Mouse (Mus musculus) neural tube, embryonic 12.5 days (tissue): ENCODE measurements around the gene Pdk2. TPM values are rescaled to one million over a fixed set of nuclear protein-coding genes. Genes with fewer than 3 reads are reported as not detected.

Experiments used
- ATAC-seq: fragments of 200-750 bp; cut with Nextera tagmentation; 2 replicates; pipeline ENCODE4 v1.8.0; 2017; ENCODE audit warnings: low read depth, mild to moderate bottlenecking, moderate TSS enrichment, moderate library complexity; ENCODE audit not compliant: low FRiP score
- H3K27ac ChIP-seq: fragments of 300-500 bp; sonication (generic); 2 replicates; pipeline ENCODE4 v1.5.1; 2016
- H3K27me3 ChIP-seq: fragments of 300-500 bp; sonication (generic); replicated peaks from 2 replicates; pipeline ENCODE4 v1.6.1; 2016; ENCODE audit warnings: mild to moderate bottlenecking
- H3K36me3 ChIP-seq: fragments of 300-500 bp; sonication (generic); 2 replicates; pipeline ENCODE4 v1.6.1; 2016; ENCODE audit warnings: mild to moderate bottlenecking
- H3K4me1 ChIP-seq: fragments of 300-500 bp; sonication (generic); 2 replicates; pipeline ENCODE4 v1.6.1; 2016
- H3K4me2 ChIP-seq: fragments of 300-500 bp; sonication (generic); replicated peaks from 2 replicates; pipeline ENCODE4 v1.6.1; 2016; ENCODE audit warnings: mild to moderate bottlenecking
- H3K4me3 ChIP-seq: fragments of 300-500 bp; sonication (generic); 2 replicates; pipeline ENCODE4 v1.5.1; 2016
- H3K9ac ChIP-seq: fragments of 300-500 bp; sonication (generic); 2 replicates; pipeline ENCODE4 v1.6.1; 2016; ENCODE audit warnings: mild to moderate bottlenecking
- H3K9me3 ChIP-seq: fragments of 300-500 bp; sonication (generic); 2 replicates; pipeline ENCODE4 v1.6.1; 2016; ENCODE audit warnings: mild to moderate bottlenecking
- WGBS: fragments of 180-500 bp; shearing (Covaris S2); methylation state at CpG from one replicate; pipeline ENCODE4 v1.1.7; 2016; 5-methylcytosine and 5-hydroxymethylcytosine counted together
- polyA plus RNA-seq: library from polyadenylated mRNA; unstranded; fragments of >200 nt; fragmentation: Nextera tagmentation; extraction: Ambion mirVana; gene quantifications from 2 replicates; pipeline ENCODE4 v1.2.1, GENCODE M21; 2016

The Pdk2 gene
- polyA plus RNA-seq, 1 experiment from 2014 or later, result 20.5 TPM

- H3K9me3 ChIP-seq, result no peaks in the 10 kb centered on the region
- H3K27me3 ChIP-seq, result no peaks in the 10 kb centered on the region
- H3K36me3 ChIP-seq, result no peaks in the 10 kb centered on the region
- WGBS, result 58% methylated on average over 6 of the region's 6 CpGs
- peaks cover 14% of the 10 kb centered on the region for H3K4me1 ChIP-seq
- H3K27ac ChIP-seq, result no peak overlapping the region
- no peak for ATAC-seq
- H3K4me2 ChIP-seq, result no peak overlapping the region
- H3K9ac ChIP-seq, result no peak overlapping the region
- no peak overlapping the region for H3K4me3 ChIP-seq
Observed at GRCm38 (mm10) chr11:95037306-95037705, 3.8 kb downstream of the Pdk2 start.

DNA sequence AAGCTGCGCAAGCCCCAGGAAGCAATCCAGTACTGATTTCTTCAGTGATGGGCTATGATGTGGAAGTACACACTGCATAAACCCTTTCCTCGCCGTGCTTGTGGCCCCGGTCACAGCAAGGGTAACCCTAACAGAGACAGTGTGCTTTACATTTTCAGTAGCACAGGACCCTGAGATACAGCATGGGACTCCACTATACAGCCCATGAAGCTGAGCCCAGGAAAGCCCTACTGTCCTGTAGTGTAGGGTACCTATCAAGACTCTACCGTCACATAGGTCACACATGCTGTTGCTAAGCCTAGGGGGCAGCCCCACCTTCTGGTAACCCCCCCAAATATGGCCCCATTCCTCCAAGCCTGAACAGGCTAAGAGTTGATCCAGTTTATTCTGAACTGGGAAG is 4.6 kb downstream of the Pdk2 start:
- Histone ChIP-seq H3K9me3 (no peaks in the 10 kb centered on the region), H3K36me3 (no peaks in the 10 kb centered on the region; the same call in 1 of the 2 replicates), H3K27me3 (no peaks in the 10 kb centered on the region), H3K4me3 (no peak overlapping the region), H3K4me1 (peaks cover 8% of the 10 kb centered on the region), H3K4me2 (no peak overlapping the region), H3K9ac (no peak overlapping the region), H3K27ac (no peak overlapping the region)
- no peak for ATAC-seq
- 95% methylated on average over 5 of the region's 5 CpGs for WGBS

DNA sequence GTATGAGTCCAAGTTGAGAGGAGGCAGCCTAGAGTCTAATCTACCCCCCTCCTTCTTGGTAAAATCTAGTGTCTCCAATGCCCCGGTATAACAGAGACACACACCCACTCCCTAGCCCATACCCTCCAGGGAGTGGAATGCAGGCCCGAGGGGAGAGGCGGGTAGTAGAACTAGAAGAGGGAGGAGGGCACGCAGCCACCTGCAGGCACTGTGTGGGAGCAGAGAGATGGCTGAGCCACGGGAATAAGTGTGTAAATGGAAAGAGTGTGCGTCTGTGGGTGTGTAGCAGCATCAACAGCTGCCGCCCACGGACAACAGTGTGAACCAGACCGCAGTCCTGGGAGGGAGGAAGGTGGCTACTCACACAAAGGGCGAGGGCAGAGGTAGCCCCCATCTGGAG is 6.3 kb downstream of the Pdk2 start:
- H3K9ac ChIP-seq, result no peak overlapping the region

GRCm38 (mm10) chr11:95033617-95034016 is 7.5 kb downstream of the Pdk2 start:
- H3K9ac ChIP-seq, result no peak overlapping the region
- 76% methylated on average over 14 of the region's 14 CpGs for WGBS
- no peaks in the 10 kb centered on the region for H3K27me3 ChIP-seq
- ATAC-seq, result no peak
- H3K36me3 ChIP-seq, result no peaks in the 10 kb centered on the region; the same call in 1 of the 2 replicates
- no peak overlapping the region for H3K27ac ChIP-seq
- no peaks in the 10 kb centered on the region for H3K9me3 ChIP-seq
- H3K4me3 ChIP-seq, result no peak overlapping the region
- H3K4me1 ChIP-seq, result 0 out of 2 replicates have a peak, but pooled peaks cover under 1% of the 10 kb centered on the region
- H3K4me2 ChIP-seq, result no peak overlapping the region

More for the DNA sequence above, 6.3 kb downstream of the Pdk2 start:
- no peaks in the 10 kb centered on the region for H3K9me3 ChIP-seq
- no peak overlapping the region for H3K4me3 ChIP-seq
- no peaks in the 10 kb centered on the region for H3K4me1 ChIP-seq
- no peak for ATAC-seq
- H3K27me3 ChIP-seq, result no peaks in the 10 kb centered on the region
- H3K4me2 ChIP-seq, result no peak overlapping the region
- H3K36me3 ChIP-seq, result no peaks in the 10 kb centered on the region; the same call in 1 of the 2 replicates
- WGBS, result 74% methylated on average over 10 of the region's 10 CpGs
- no peak overlapping the region for H3K27ac ChIP-seq

DNA sequence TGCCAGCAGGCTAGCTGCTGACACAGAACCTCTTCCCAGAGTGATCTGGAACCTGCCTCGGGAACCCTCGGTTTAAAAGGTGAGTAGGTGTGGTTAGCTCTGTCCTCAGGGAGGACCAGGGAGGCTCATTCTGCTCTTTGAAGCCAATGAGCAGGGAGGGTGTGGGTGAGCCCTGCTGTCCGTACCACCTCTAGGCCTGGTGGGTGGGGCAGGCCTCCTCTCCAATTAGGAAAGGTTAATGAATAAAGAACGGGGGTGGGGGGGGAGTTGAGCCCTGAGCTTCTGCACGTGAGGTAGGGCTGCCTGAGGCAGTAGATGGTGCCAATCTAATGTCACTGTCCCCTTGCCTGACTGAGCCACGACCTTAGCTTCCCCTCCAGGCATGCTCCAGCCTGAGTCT is 8.2 kb downstream of the Pdk2 start:
- ATAC-seq, result no peak
- Histone ChIP-seq H3K27me3 (no peaks in the 10 kb centered on the region; the same call in 1 of the 2 replicates), H3K9ac (no peak overlapping the region), H3K36me3 (no peaks in the 10 kb centered on the region; the same call in 1 of the 2 replicates), H3K4me2 (no peak overlapping the region), H3K4me3 (no peak overlapping the region), H3K4me1 (peaks cover 7% of the 10 kb centered on the region), H3K27ac (no peak overlapping the region), H3K9me3 (no peaks in the 10 kb centered on the region)
- 21% methylated on average over 6 of the region's 6 CpGs for WGBS

- no peak overlapping the region for H3K9ac ChIP-seq
Observed at GRCm38 (mm10) chr11:95027850-95028470, 13.2 kb downstream of the Pdk2 start.

GRCm38 (mm10) chr11:95026849-95027248 is 14.3 kb downstream of the Pdk2 start:
- H3K9ac ChIP-seq, result no peak overlapping the region
- WGBS, result 93% methylated on average over 6 of the region's 6 CpGs
- H3K27me3 ChIP-seq, result no peaks in the 10 kb centered on the region; the same call in 1 of the 2 replicates
- no peaks in the 10 kb centered on the region for H3K9me3 ChIP-seq
- peaks cover 44% of the 10 kb centered on the region for H3K36me3 ChIP-seq
- H3K27ac ChIP-seq, result no peak overlapping the region
- H3K4me1 ChIP-seq, result peaks cover 10% of the 10 kb centered on the region
- H3K4me3 ChIP-seq, result no peak overlapping the region
- no peak overlapping the region for H3K4me2 ChIP-seq
- ATAC-seq, result no peak

More at GRCm38 (mm10) chr11:95027850-95028470, 13.2 kb downstream of the Pdk2 start:
- no peaks in the 10 kb centered on the region; the same call in 1 of the 2 replicates for H3K27me3 ChIP-seq
- no peak overlapping the region for H3K4me3 ChIP-seq
- H3K9me3 ChIP-seq, result no peaks in the 10 kb centered on the region
- H3K36me3 ChIP-seq, result peaks cover 33% of the 10 kb centered on the region
- WGBS, result 16% methylated on average over 13 of the region's 13 CpGs
- H3K4me1 ChIP-seq, result peaks cover 10% of the 10 kb centered on the region
- ATAC-seq, result no peak
- H3K4me2 ChIP-seq, result 0 out of 2 replicates have a peak overlapping the region, but pooled peaks have one; percentile 9
- no peak overlapping the region for H3K27ac ChIP-seq

- Histone ChIP-seq H3K9ac (no peak overlapping the region), H3K27me3 (no peaks in the 10 kb centered on the region; the same call in 1 of the 2 replicates), H3K27ac (no peak overlapping the region), H3K36me3 (peaks cover 51% of the 10 kb centered on the region), H3K9me3 (no peaks in the 10 kb centered on the region), H3K4me2 (no peak overlapping the region), H3K4me3 (no peak overlapping the region), H3K4me1 (peaks cover 10% of the 10 kb centered on the region)
- WGBS, result 78% methylated on average over 6 of the region's 6 CpGs
- no peak for ATAC-seq
Observed at GRCm38 (mm10) chr11:95026090-95026542, 15.0 kb downstream of the Pdk2 start.

DNA sequence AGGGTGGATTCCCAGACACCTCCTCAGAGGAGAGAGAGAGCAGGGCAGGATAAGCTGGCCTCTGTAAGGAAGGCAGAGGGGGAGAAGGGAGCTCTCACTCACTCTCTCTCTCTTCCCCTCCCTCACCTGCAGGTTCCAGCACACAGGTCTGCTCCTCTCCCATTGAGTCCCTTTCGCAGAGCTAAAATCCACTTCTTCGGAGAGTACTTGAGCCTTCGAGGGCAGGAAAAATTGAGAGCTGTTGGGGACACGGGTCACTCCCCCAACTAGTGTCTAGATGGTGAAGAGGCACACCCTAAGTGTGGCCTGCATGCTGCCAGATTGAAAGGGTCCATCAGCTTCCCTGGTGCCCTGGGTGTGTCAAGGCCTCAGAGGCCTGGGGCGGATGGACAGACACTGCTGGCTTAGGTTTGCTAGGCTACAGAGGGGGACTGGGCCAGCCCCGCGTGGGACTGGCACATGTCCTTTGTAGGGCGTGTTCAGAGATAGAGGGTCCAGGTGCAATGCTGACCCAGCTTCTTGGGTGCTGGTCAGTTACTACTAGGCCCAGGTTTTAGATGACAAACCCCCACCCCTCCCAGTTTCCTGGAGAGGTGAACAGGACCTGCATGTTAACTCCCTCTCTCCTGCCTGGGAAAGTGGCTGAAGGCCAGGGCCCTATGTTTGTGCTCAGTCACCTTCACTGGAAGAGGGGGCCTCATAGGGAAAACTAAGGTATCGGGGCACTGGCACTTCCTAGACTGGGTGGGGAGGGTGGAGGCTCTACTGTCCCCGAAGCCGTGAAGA is 15.7 kb downstream of the Pdk2 start:
- no peak for ATAC-seq
- H3K9ac ChIP-seq, result no peak overlapping the region
- no peaks in the 10 kb centered on the region for H3K9me3 ChIP-seq
- no peak overlapping the region for H3K4me2 ChIP-seq
- H3K27me3 ChIP-seq, result no peaks in the 10 kb centered on the region; the same call in 1 of the 2 replicates
- peaks cover 58% of the 10 kb centered on the region for H3K36me3 ChIP-seq
- no peak overlapping the region for H3K27ac ChIP-seq
- H3K4me1 ChIP-seq, result peaks cover 10% of the 10 kb centered on the region
- WGBS, result 94% methylated on average over 11 of the region's 11 CpGs
- no peak overlapping the region for H3K4me3 ChIP-seq

DNA sequence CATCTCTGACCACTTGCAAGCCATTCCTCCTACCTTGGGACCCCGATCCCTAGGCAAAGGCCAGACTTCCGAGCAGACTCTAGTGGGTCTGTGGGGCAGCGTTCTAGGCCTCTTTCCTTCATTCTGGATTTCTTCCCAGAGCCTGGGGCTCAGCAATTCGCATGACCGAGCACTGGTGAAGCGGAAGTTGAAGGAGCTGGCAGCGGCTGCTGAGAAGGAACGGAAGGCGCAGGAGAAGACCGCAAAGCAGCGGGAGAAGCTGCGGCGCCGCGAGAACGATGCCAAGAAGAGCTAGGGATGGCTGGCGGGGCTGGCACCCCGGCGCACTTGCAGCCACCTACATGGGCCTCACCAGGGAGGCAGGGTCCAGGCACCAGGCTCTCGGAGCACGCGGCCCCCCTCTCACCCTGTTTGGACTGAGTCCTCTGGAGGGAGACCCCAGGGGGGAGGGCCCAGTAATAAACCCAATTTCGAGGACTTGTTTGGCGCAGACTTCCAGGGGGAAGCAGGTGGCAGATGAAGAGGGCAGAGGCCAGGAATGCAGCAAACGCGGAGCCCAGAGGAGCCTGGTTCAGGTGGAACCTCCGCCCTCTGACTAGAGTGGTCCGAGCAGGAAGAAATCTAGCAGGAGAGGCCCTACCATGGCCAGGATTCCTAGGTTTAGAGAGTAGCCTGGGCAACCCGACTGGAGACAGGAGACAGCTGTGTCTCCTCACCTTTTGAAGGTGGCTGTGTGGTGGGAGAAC is 16.5 kb downstream of the Pdk2 start:
- WGBS, result 71% methylated on average over 29 of the region's 29 CpGs

GRCm38 (mm10) chr11:95023481-95023880 is 17.7 kb downstream of the Pdk2 start:
- no peak overlapping the region for H3K27ac ChIP-seq
- ATAC-seq, result no peak
- 97% methylated on average over 9 of the region's 9 CpGs for WGBS

More for the DNA sequence above, 16.5 kb downstream of the Pdk2 start:
- peaks cover 10% of the 10 kb centered on the region for H3K4me1 ChIP-seq
- no peaks in the 10 kb centered on the region; the same call in 1 of the 2 replicates for H3K27me3 ChIP-seq
- no peak overlapping the region for H3K9ac ChIP-seq
- no peak for ATAC-seq
- H3K4me2 ChIP-seq, result no peak overlapping the region
- peaks cover 66% of the 10 kb centered on the region for H3K36me3 ChIP-seq
- H3K9me3 ChIP-seq, result no peaks in the 10 kb centered on the region
- no peak overlapping the region for H3K4me3 ChIP-seq
- no peak overlapping the region for H3K27ac ChIP-seq

More at GRCm38 (mm10) chr11:95023481-95023880, 17.7 kb downstream of the Pdk2 start:
- H3K4me3 ChIP-seq, result no peak overlapping the region
- no peaks in the 10 kb centered on the region; the same call in 1 of the 2 replicates for H3K27me3 ChIP-seq
- H3K4me2 ChIP-seq, result no peak overlapping the region
- no peak overlapping the region for H3K9ac ChIP-seq
- peaks cover 8% of the 10 kb centered on the region for H3K4me1 ChIP-seq
- H3K9me3 ChIP-seq, result no peaks in the 10 kb centered on the region
- H3K36me3 ChIP-seq, result peaks cover 78% of the 10 kb centered on the region
